Mouse (Mus musculus): ENCODE measurements around the gene Pde4dip.

- TF ChIP-seq CTCF (IDR thresholded peaks at IDR 0.05) (peak; percentile 79), EP300 (IDR thresholded peaks at IDR 0.05) (peak; percentile 18; the same call in 1 of the 2 replicates)
These were observed 207.0 kb downstream of the Pde4dip start for GRCm38 (mm10) chr3:97681321-97682158.
